Mouse (Mus musculus) heart, embryonic 10.5 days (tissue): ENCODE measurements around the gene Tdpoz1. TPM values are rescaled to one million over a fixed set of nuclear protein-coding genes. Genes with fewer than 3 reads are reported as not detected.
"Not testable (repeated sequence)": the region's sequence is repeated elsewhere in the genome, so short reads cannot be mapped to it uniquely, and the experiment has no call there.

Experiments used
- DNase-seq: peaks from one replicate; pipeline ENCODE4 v3.0.0-alpha.2; 2017; ENCODE audit warnings: low spot score
- H3K27ac ChIP-seq: fragments of 300-500 bp; sonication (generic); 2 replicates; pipeline ENCODE4 v1.5.1; 2016; ENCODE audit warnings: mild to moderate bottlenecking
- H3K27me3 ChIP-seq: fragments of 300-500 bp; sonication (generic); 2 replicates; pipeline ENCODE4 v1.6.1; 2016; ENCODE audit warnings: mild to moderate bottlenecking; ENCODE audit not compliant: poor library complexity, insufficient read depth, severe bottlenecking
- H3K36me3 ChIP-seq: fragments of 300-500 bp; sonication (generic); 2 replicates; pipeline ENCODE4 v1.6.1; 2016; ENCODE audit warnings: mild to moderate bottlenecking, moderate library complexity
- H3K4me1 ChIP-seq: fragments of 300-500 bp; sonication (generic); 2 replicates; pipeline ENCODE4 v1.6.1; 2016; ENCODE audit warnings: mild to moderate bottlenecking
- H3K4me3 ChIP-seq: fragments of 300-500 bp; sonication (generic); 2 replicates; pipeline ENCODE4 v1.5.1; 2016; ENCODE audit warnings: mild to moderate bottlenecking, moderate library complexity
- H3K9me3 ChIP-seq: fragments of 300-500 bp; sonication (generic); 2 replicates; pipeline ENCODE4 v1.6.1; 2016; ENCODE audit warnings: mild to moderate bottlenecking, moderate library complexity
- WGBS: fragments of 180-500 bp; shearing (Covaris S2); methylation state at CpG from one replicate; pipeline ENCODE4 v1.1.7; 2016; 5-methylcytosine and 5-hydroxymethylcytosine counted together
- polyA plus RNA-seq: library from polyadenylated mRNA; unstranded; fragments of >200 nt; fragmentation: Nextera tagmentation; extraction: Ambion mirVana; gene quantifications from 2 replicates; pipeline ENCODE4 v1.2.1, GENCODE M21; 2016

Tdpoz1 gene
- not detected in 2 replicates for polyA plus RNA-seq

DNA sequence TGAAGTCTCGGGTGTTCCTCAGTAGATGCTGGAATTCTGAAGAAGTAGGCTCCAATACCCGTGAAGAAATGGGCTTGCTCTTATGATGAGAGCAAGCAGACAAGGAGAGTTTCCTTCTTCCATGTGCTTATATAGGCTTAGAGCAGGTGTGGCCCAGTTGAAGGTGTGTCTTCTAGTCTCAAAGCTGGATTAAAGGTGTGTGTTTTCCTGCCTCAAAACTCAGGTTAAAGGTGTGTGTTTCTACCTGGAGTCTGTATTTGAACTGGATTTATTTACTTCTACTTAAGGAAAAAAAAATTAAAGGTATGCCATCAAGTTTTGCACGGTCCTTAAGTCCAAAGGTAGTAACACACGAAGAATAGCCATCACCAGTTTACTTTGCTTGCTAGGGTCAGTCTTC is at the start of gene Tdpoz1:
Gene Tdpoz1 (minus strand): TSS at position 101 of the 400 bp plus-strand sequence.
- H3K9me3 ChIP-seq, DNase-seq, H3K4me1 ChIP-seq, H3K27ac ChIP-seq, H3K36me3 ChIP-seq, H3K27me3 ChIP-seq, H3K4me3 ChIP-seq: not testable (repeated sequence)
- 80% methylated on average over 2 of the region's 4 CpGs for whole genome bisulfite sequencing

DNA sequence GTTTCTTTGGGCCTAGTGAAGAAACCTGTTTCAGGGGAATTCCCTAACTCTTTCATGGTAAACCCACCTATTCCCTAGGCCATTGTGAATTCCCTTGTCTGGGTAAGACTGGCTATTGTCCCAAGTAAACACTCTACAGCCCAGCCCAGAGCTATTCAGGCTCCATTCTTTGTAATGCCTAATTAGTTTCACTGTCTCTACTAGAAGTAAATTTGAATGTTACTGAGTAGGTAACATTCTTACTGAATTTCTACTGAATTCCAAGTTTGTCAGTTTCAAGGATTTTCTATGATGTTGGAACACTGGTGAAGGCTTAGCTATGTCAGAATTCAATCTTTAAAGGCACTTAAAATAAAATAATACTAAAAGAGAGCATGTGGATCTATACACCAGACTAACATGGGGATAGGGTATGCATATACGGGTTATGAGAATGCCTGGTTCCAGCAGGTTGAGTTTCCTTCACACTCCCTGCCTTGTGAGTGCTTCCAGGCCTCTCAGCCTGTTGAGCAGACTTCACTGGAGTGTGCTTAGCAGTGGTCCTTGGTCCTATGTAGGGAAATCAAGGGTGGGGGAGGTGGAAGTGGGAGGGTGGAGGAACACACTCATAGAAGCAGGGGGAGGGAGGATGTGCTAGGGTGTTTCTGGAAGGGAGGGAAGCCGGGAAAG is 33.0 kb upstream of the Tdpoz1 start:
- not testable (repeated sequence) for H3K4me1 ChIP-seq, H3K27me3 ChIP-seq, H3K9me3 ChIP-seq, H3K36me3 ChIP-seq, H3K4me3 ChIP-seq, DNase-seq, H3K27ac ChIP-seq
- WGBS: 87% methylated on average over 2 of the region's 2 CpGs

DNA sequence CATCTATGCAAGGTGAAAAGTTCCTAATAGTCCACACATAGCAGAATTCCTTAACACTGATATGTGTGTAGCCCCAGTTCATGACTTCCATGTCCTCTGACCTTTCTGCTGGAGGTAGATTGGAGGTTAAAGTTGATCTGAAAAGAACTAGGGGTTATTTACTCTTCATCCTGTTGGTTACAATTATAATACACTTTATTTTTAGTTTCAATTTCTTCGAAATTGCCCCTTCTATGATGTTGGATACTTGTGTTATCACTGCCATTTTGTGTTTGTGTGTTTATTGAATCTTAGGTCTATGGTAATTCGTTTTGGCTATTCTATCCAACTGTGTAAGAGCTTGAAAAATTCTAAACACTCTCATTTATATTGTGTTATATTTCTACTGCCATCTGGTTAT is 16.9 kb upstream of the Tdpoz1 start, which contains the start of gene Gm37596:
Gene Gm37596 (minus strand): TSS at position 101 of the 400 bp plus-strand sequence.
- DNase-seq, H3K4me1 ChIP-seq: not testable (repeated sequence)
- WGBS: 71% methylated on average over 1 of the region's 2 CpGs

DNA sequence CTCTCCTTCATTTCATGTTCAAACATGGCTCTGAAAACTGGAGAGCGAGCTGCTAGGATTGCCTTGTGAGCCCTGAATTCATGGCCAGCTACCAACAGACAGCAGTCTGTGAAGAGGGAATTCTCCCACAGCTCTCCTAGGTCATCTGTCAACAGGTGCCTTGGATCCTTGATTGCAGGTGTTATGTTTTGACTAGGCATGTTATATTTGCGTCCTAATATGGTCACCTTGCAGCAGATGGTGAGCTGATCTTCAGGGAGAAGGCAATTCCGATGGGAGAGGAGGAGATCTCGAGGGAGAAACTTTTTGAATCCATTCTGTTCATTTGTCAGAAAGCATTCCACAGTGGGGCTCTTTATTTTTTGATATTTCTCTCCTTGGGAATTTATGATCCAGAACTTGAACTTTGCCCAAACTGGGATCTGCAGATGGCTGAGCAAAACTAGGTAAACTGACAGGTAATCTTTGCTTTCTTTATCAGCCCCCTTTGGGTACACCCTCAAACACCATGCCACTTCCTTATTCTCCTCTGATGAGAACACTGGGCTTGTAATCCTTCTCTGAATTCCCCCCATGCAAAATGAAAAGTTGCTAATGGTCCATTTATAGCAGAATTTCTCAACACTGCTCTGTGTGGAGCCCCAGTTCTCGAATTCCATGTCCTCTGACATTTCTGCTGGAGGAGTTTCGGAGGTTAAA is 5.2 kb downstream of the Tdpoz1 start:
- H3K4me1 ChIP-seq, H3K4me3 ChIP-seq, H3K9me3 ChIP-seq, DNase-seq, H3K27ac ChIP-seq, H3K36me3 ChIP-seq, H3K27me3 ChIP-seq: not testable (repeated sequence)
- WGBS: 74% methylated on average over 5 of the region's 6 CpGs

More for the DNA sequence above, 16.9 kb upstream of the Tdpoz1 start, which contains the start of gene Gm37596:
- not testable (repeated sequence) for H3K36me3 ChIP-seq, H3K9me3 ChIP-seq, H3K4me3 ChIP-seq, H3K27ac ChIP-seq, H3K27me3 ChIP-seq

DNA sequence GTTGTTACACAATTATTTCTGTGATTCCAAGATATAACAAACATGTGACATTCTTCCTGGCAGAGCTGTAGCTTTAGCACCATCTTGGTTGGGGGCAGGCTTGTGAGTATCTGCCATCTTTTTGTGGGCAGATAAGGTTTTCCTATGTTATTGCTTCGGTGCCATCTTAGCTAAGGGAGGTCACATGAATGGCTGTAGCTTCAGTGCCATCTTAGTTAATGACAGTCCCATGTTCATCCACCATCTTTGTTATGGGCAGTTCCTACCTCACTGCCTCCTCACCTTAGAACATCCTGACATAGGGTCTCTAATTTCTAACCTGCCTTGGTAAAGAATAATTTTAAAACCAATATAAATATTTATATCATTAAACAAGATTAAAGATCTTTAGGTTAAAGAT is 21.9 kb downstream of the Tdpoz1 start:
- H3K4me1 ChIP-seq: no peaks in the 10 kb centered on the region
- no peak overlapping the region for H3K27ac ChIP-seq
- H3K27me3 ChIP-seq: no peaks in the 10 kb centered on the region
- DNase-seq: no peak
- H3K4me3 ChIP-seq: no peak overlapping the region
- 58% methylated on average over 1 of the region's 1 CpGs for WGBS
- H3K9me3 ChIP-seq: no peaks in the 10 kb centered on the region
- no peaks in the 10 kb centered on the region for H3K36me3 ChIP-seq

DNA sequence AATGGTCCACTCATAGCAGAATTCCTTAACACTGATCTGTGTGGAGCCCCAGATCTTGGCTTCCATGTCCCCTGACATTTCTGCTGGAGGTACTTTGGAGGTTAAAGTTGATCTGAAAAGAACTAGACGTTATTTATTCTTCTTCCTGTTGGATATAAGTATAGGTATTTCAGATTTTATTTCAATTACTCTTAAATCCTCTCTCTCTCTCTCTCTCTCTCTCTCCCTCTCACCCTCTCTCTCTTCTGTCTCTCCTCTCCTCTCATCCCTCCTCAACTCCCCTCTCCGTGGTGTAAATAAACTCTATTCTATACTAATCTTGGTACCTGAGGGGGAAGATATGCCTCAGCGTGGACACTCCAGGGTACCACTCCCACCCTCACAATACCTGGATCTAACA is 23.5 kb downstream of the Tdpoz1 start, which contains the start of gene Tdpoz2:
Gene Tdpoz2 (minus strand): TSS at position 101 of the 400 bp plus-strand sequence.
- WGBS: 79% methylated on average over 3 of the region's 3 CpGs
- no peak within 1 kb of the TSS for H3K4me3 ChIP-seq
- no peaks in the 10 kb centered on the region for H3K36me3 ChIP-seq
- H3K9me3 ChIP-seq: no peaks in the 10 kb centered on the region
- H3K4me1 ChIP-seq: no peaks in the 10 kb centered on the region
- no peak within 1 kb of the TSS for H3K27ac ChIP-seq
- DNase-seq: no peak
- H3K27me3 ChIP-seq: no peaks in the 10 kb centered on the region

DNA sequence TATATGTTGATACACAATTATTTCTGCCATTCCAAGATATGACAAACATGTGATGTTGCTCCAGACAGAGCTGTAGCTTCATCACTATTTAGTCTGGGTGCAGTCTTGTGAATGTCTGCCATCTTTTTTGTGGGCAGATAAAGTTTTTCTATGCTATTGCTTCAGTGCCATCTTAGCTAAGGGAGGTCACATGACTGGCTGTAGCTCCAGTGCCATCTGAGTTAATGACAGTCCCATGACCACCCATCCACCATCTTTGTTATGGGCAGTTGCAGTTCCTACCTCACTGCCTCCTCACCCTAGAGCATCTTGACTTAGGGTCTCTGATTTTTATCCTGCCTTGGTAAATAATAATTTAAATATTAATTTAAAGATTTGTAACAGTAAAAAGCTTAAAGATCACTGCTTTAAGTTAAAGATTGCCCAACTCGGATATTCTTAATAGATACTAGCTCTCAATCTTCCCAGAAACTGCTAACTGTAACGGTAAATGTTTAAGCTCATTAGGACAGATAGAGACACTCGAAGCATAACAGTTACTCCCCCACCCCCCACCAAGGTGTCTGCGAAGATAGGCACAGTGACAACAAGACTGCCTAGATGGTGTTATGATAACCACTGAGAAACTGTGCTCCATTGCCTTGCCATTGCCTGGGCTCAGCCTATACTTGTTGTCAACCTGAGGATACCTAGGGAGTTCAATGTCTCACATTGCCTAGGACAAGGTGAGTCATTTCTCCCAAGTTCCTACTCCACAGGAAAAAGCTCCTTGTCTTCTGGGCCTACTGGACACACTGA is 45.0 kb downstream of the Tdpoz1 start:
- H3K36me3 ChIP-seq, DNase-seq, H3K27me3 ChIP-seq, H3K9me3 ChIP-seq, H3K4me3 ChIP-seq, H3K4me1 ChIP-seq, H3K27ac ChIP-seq: not testable (repeated sequence)
- WGBS: 61% methylated on average over 4 of the region's 4 CpGs

Other genes starting within 250 kb of the Tdpoz1 start
- 0.20 and 0.38 TPM in 2 replicates for gene Tchh, start 234.0 kb downstream of the Tdpoz1 start, polyA plus RNA-seq
- gene Tchhl1, start 207.6 kb downstream of the Tdpoz1 start, polyA plus RNA-seq: not detected in 2 replicates
- gene S100a11, start 155.8 kb downstream of the Tdpoz1 start, polyA plus RNA-seq: 430 and 549 TPM in 2 replicates
- 192 and 203 TPM in 2 replicates for gene S100a10, start 121.2 kb downstream of the Tdpoz1 start, polyA plus RNA-seq
- not detected in 2 replicates for gene Tdpoz2, start 23.6 kb downstream of the Tdpoz1 start, polyA plus RNA-seq
- gene Gm37596, start 16.8 kb upstream of the Tdpoz1 start, polyA plus RNA-seq: not detected in 2 replicates
- gene Gm5773, start 96.7 kb upstream of the Tdpoz1 start, polyA plus RNA-seq: not detected in 2 replicates
- not detected in 2 replicates for gene Tdpoz4, start 120.1 kb upstream of the Tdpoz1 start, polyA plus RNA-seq
- not detected in 2 replicates for gene Tdpoz3, start 149.7 kb upstream of the Tdpoz1 start, polyA plus RNA-seq